Mouse (Mus musculus): ENCODE measurements around the gene Setd5. TPM values are rescaled to one million over a fixed set of nuclear protein-coding genes. Genes with fewer than 3 reads are reported as not detected.

The Setd5 gene
- polyA plus RNA-seq, 2 experiments: 90.2 to 93.8 TPM

DNA sequence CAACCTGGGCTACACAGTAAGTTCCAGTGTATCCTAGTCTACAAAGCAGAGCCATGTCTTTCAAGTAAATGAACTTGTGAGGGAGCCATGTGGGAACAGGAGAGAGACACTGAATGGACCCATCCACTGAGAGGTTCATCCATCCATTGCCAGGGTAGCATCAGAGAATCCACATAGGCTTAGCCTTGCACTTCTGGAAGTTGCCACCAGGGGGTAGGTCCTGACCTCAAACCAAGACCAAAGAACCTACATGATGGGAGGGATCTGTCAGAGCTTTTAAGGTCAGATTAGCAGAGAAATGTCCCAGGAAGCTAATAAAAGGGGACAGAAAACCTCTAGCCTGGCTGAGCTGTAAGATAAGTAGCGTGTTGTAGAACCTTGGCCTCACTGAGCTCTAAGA, 95.4 kb downstream of the Setd5 start:
- 31% methylated on average over 1 of the region's 1 CpGs for WGBS
- ATAC-seq (ENCODE audit: low FRiP score, low read depth) (no peak), DNase-seq (ENCODE audit: low spot score) (no peak)
- H3K4me3 ChIP-seq (replicated peaks; ENCODE audit: low read length): no peak overlapping the region
- no peaks in the 10 kb centered on the region for H3K27me3 ChIP-seq (ENCODE audit: control insufficient read depth, insufficient read depth, low read length)
- peaks cover under 1% of the 10 kb centered on the region for H3K4me1 ChIP-seq (ENCODE audit: control insufficient read depth, insufficient read depth, low read length)
- TF ChIP-seq POLR2A (IDR thresholded peaks at IDR 0.05; ENCODE audit: borderline replicate concordance, extremely low read depth, insufficient read depth, insufficient read length): no peak
- H3K9ac ChIP-seq (ENCODE audit: low read depth, low read length, severe bottlenecking): no peak overlapping the region
- no peak overlapping the region for H3K4me2 ChIP-seq (replicated peaks; ENCODE audit: low read depth, low read length, severe bottlenecking)
- no peaks in the 10 kb centered on the region for H3K9me3 ChIP-seq (ENCODE audit: control insufficient read depth, low read length)
- H3K36me3 ChIP-seq (ENCODE audit: control insufficient read depth, insufficient read depth, low read length): no peaks in the 10 kb centered on the region
- H3K27ac ChIP-seq (replicated peaks; ENCODE audit: low read depth, low read length): no peak overlapping the region

DNA sequence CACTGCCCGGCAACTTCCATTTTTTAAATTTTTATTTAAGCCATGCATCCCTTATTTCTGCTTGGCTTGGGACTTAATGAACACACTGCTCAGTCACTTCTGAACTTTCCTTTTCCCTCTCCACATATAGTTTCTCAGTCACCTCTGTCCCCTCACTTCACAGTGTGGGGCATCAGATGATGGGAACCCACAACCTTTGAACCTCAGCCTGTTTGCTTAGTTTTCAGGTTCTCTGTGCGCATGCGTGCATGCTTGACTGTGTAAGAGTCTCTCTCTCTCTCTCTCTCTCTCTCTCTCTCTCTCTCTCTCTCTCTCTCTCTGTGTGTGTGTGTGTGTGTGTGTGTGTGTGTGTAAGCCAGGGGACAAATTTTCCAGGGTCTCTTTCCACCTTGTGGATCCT, 98.3 kb downstream of the Setd5 start:
- no peak for DNase-seq (ENCODE audit: low spot score)
- Histone ChIP-seq H3K4me3 (replicated peaks; ENCODE audit: low read length) (no peak overlapping the region), H3K4me2 (replicated peaks; ENCODE audit: low read depth, low read length, severe bottlenecking) (no peak overlapping the region), H3K36me3 (ENCODE audit: control insufficient read depth, insufficient read depth, low read length) (no peaks in the 10 kb centered on the region), H3K27me3 (ENCODE audit: control insufficient read depth, insufficient read depth, low read length) (no peaks in the 10 kb centered on the region), H3K4me1 (ENCODE audit: control insufficient read depth, insufficient read depth, low read length) (no peaks in the 10 kb centered on the region), H3K27ac (replicated peaks; ENCODE audit: low read depth, low read length) (no peak overlapping the region), H3K9ac (ENCODE audit: low read depth, low read length, severe bottlenecking) (no peak overlapping the region), H3K9me3 (ENCODE audit: control insufficient read depth, low read length) (no peaks in the 10 kb centered on the region)
- no peak for TF ChIP-seq POLR2A (IDR thresholded peaks at IDR 0.05; ENCODE audit: borderline replicate concordance, extremely low read depth, insufficient read depth, insufficient read length)
- no peak for ATAC-seq (ENCODE audit: low FRiP score, low read depth)
- 88% methylated on average over 3 of the region's 3 CpGs for WGBS

DNA sequence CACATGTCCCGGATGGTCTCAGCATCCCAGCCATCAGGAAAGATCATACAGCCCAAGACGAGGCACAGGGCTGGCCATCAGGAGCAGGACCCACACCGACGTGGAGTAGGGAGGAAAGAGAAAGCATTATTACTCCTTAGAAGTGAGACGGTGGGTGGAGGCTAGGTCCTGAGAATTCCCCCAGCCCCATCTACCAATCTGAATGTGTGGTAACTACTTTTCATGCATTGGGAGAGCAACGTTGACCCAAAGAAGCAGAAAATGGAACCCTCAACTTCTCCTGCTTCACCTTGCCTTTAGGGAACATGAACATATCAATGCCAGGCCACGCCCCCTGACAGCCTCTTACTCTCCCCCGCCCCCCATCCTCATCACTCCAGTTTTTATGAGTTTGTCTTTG, 99.4 kb downstream of the Setd5 start:
- Histone ChIP-seq H3K4me1 (ENCODE audit: control insufficient read depth, insufficient read depth, low read length) (no peaks in the 10 kb centered on the region), H3K27me3 (ENCODE audit: control insufficient read depth, insufficient read depth, low read length) (no peaks in the 10 kb centered on the region), H3K9me3 (ENCODE audit: control insufficient read depth, low read length) (no peaks in the 10 kb centered on the region), H3K27ac (replicated peaks; ENCODE audit: low read depth, low read length) (no peak overlapping the region), H3K4me3 (replicated peaks; ENCODE audit: low read length) (no peak overlapping the region), H3K9ac (ENCODE audit: low read depth, low read length, severe bottlenecking) (no peak overlapping the region), H3K4me2 (replicated peaks; ENCODE audit: low read depth, low read length, severe bottlenecking) (no peak overlapping the region), H3K36me3 (ENCODE audit: control insufficient read depth, insufficient read depth, low read length) (no peaks in the 10 kb centered on the region)
- TF ChIP-seq POLR2A (IDR thresholded peaks at IDR 0.05; ENCODE audit: borderline replicate concordance, extremely low read depth, insufficient read depth, insufficient read length): no peak
- WGBS: 85% methylated on average over 8 of the region's 8 CpGs
- DNase-seq (ENCODE audit: low spot score) (no peak), ATAC-seq (ENCODE audit: low FRiP score, low read depth) (no peak)

DNA sequence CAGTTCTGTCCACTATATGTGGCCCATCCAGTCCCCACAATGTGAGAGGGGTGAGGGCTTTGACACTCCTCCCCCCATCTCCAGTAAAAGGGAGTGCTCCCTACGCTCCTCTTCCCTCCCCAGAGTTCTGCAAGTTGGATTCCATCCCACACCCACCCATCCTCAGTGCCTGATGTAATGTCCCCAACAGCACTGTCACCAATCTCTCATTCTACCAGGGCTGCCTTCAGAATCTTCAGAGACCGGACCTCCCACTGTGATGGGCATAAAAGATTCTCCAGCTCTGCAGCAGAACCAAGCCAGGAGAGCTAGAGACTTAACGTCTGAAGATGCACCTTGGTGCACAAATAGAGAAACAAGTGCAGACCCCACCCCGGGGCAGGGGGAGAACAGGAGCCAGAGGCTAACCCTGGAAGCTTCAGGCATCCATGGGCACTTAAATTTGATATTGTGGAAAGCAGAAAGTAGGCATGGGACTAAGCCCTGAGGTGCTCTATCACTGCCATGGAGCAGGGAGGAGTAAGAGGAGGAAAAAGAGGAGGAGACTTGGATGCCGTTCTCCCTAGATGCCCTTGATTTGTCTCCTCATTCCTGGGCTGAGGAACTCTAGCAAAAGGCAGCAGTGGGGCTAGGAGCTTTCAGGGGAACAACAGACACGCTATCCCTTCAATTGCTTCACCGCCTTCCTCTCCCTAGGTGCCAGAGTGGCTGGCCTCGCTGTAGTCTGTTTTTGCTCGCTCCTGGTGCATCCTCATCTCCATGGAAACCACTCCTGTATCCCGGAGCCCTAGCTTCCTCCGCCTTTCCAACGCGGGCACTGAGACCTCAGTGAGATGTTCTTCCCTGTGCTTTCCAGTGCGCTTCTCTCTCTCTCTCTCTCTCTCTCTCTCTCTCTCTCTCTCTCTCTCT, 101.4 kb downstream of the Setd5 start:
- Histone ChIP-seq H3K9me3 (ENCODE audit: control insufficient read depth, low read length) (no peaks in the 10 kb centered on the region), H3K27ac (replicated peaks; ENCODE audit: low read depth, low read length) (no peak overlapping the region), H3K9ac (ENCODE audit: low read depth, low read length, severe bottlenecking) (no peak overlapping the region), H3K4me1 (ENCODE audit: control insufficient read depth, insufficient read depth, low read length) (no peaks in the 10 kb centered on the region), H3K36me3 (ENCODE audit: control insufficient read depth, insufficient read depth, low read length) (no peaks in the 10 kb centered on the region), H3K4me3 (replicated peaks; ENCODE audit: low read length) (no peak overlapping the region), H3K27me3 (ENCODE audit: control insufficient read depth, insufficient read depth, low read length) (no peaks in the 10 kb centered on the region), H3K4me2 (replicated peaks; ENCODE audit: low read depth, low read length, severe bottlenecking) (no peak overlapping the region)
- 25% methylated on average over 14 of the region's 14 CpGs for WGBS
- DNase-seq (ENCODE audit: low spot score) (no peak), ATAC-seq (ENCODE audit: low FRiP score, low read depth) (no peak)
- no peak for TF ChIP-seq POLR2A (IDR thresholded peaks at IDR 0.05; ENCODE audit: borderline replicate concordance, extremely low read depth, insufficient read depth, insufficient read length)

DNA sequence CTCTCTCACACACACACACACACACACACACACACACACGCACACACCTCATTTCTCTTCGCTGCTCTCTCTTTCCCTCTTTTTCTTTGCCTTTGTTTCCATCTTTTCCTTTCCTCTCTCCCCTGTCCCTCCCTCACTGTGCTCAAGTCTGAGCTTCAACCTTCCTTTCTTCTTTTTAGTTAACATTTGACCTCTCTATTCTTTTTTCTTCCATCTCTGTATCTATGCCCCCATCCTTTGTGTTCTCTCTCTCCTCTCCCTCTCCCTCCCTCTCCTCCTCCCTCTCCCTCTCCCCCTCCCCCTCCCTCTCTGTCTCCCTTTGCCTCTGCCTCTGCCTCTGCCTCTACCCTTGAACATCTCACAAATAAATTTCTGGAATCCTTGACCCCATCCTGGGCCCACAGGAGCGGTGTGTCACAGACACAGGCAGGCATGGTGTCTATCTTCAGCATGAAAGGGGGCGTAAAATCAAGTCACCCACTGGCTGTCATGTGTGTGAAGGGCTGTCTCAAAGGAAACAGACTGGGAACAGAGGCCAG, 102.1 kb downstream of the Setd5 start:
- no peak for ATAC-seq (ENCODE audit: low FRiP score, low read depth)
- TF ChIP-seq POLR2A (IDR thresholded peaks at IDR 0.05; ENCODE audit: borderline replicate concordance, extremely low read depth, insufficient read depth, insufficient read length): no peak
- Histone ChIP-seq H3K4me2 (replicated peaks; ENCODE audit: low read depth, low read length, severe bottlenecking) (no peak overlapping the region), H3K9ac (ENCODE audit: low read depth, low read length, severe bottlenecking) (no peak overlapping the region), H3K27me3 (ENCODE audit: control insufficient read depth, insufficient read depth, low read length) (no peaks in the 10 kb centered on the region), H3K27ac (replicated peaks; ENCODE audit: low read depth, low read length) (no peak overlapping the region), H3K4me1 (ENCODE audit: control insufficient read depth, insufficient read depth, low read length) (no peaks in the 10 kb centered on the region), H3K9me3 (ENCODE audit: control insufficient read depth, low read length) (no peaks in the 10 kb centered on the region), H3K4me3 (replicated peaks; ENCODE audit: low read length) (no peak overlapping the region), H3K36me3 (ENCODE audit: control insufficient read depth, insufficient read depth, low read length) (no peaks in the 10 kb centered on the region)
- 53% methylated on average over 4 of the region's 4 CpGs for WGBS
- DNase-seq (ENCODE audit: low spot score): no peak
